Mouse (Mus musculus) stomach, postnatal 0 days (tissue): ENCODE measurements around the gene Itgb7.

Experiments
- CTCF ChIP-seq: IDR thresholded peaks from 2 replicates; pipeline ENCODE4 v1.5.1; 2016; ENCODE audit warnings: antibody characterized with exemption, low read depth, mild to moderate bottlenecking, moderate library complexity
- EP300 ChIP-seq: optimal IDR thresholded peaks from 2 replicates; pipeline ENCODE3; 2016; ENCODE audit warnings: antibody characterized with exemption

DNA sequence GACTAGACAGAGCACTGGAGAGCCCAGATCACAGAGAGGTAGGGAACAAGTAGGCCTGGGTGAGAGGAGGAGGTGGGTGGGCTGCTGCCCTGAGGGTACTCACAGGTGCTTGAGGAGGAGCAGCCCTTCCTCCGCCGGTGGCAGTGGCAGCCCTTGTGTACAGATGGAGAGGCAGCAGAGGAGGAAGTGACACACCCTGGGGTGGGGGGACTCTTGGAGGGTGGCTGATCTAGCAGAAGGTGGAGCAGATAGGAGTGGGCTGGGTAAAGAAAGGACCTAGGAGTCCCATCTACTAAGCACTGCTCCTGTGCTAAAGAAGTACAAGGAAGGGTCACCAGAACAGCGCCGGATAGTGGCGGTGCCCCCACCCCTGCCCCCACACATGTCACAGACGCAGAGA lies at the start of gene Itgb7:
- TF ChIP-seq CTCF (no peak), EP300 (no peak)
